Mouse (Mus musculus) forebrain, postnatal 0 days (tissue): Measurements from ENCODE around the gene Tbc1d10b. TPM values are rescaled to one million over a fixed set of nuclear protein-coding genes. Genes with fewer than 3 reads are reported as not detected.

Experiments
- ATAC-seq: fragments of 200-750 bp; cut with Nextera tagmentation; 2 replicates; pipeline ENCODE4 v1.8.0; 2017; ENCODE audit warnings: mild to moderate bottlenecking, moderate library complexity
- DNase-seq: peaks from one replicate; pipeline ENCODE4 v3.0.0-alpha.2; 2015
- H3K27ac ChIP-seq: fragments of 300-500 bp; sonication (generic); 2 replicates; pipeline ENCODE4 v1.5.1; 2014; ENCODE audit warnings: low read depth, mild to moderate bottlenecking, antibody characterized with exemption, low read length, moderate library complexity, mixed read lengths
- H3K27me3 ChIP-seq: fragments of 300-500 bp; sonication (generic); 2 replicates; pipeline ENCODE4 v1.6.1; 2014; ENCODE audit warnings: mild to moderate bottlenecking, low read length, mixed read lengths; ENCODE audit not compliant: insufficient read depth
- H3K36me3 ChIP-seq: fragments of 300-500 bp; sonication (generic); 2 replicates; pipeline ENCODE4 v1.6.1; 2014; ENCODE audit warnings: mild to moderate bottlenecking, moderate library complexity; ENCODE audit not compliant: insufficient read depth
- H3K4me1 ChIP-seq: fragments of 300-500 bp; sonication (generic); 2 replicates; pipeline ENCODE4 v1.6.1; 2014; ENCODE audit warnings: antibody characterized with exemption; ENCODE audit not compliant: insufficient read depth
- H3K4me2 ChIP-seq: fragments of 300-500 bp; sonication (generic); 2 replicates; pipeline ENCODE4 v1.6.1; 2014; ENCODE audit warnings: low read depth, mild to moderate bottlenecking, moderate library complexity
- H3K4me3 ChIP-seq: fragments of 300-500 bp; sonication (generic); 2 replicates; pipeline ENCODE4 v1.5.1; 2014; ENCODE audit warnings: low read depth, low read length, mixed read lengths
- H3K9ac ChIP-seq: fragments of 300-500 bp; sonication (generic); 2 replicates; pipeline ENCODE4 v1.6.1; 2014; ENCODE audit warnings: mild to moderate bottlenecking
- H3K9me3 ChIP-seq: fragments of 300-500 bp; sonication (generic); 2 replicates; pipeline ENCODE4 v1.6.1; 2016; ENCODE audit warnings: low read length
- CTCF ChIP-seq: sonication (generic); IDR thresholded peaks from 2 replicates; pipeline ENCODE4 v1.5.1; 2016; ENCODE audit warnings: antibody characterized with exemption, control low read depth, low read depth
- WGBS: fragments of 180-500 bp; shearing (Covaris S2); extraction: QIAGEN DNeasy Blood & Tissue Kit; methylation state at CpG from one replicate; pipeline ENCODE4 v1.1.7; 2014; 5-methylcytosine and 5-hydroxymethylcytosine counted together
- polyA plus RNA-seq: library from polyadenylated mRNA; unstranded; fragments of >200 nt; fragmentation: Nextera tagmentation; extraction: Ambion mirVana; gene quantifications from 2 replicates; pipeline ENCODE4 v1.2.1, GENCODE M21; 2015
- total RNA-seq: library from RNA; depleted of rRNA; stranded (reverse); fragments of >200 nt; gene quantifications from 2 replicates; pipeline ENCODE4 v1.2.3, GENCODE M21; 2014

The Tbc1d10b gene
- total and polyA plus RNA-seq, 2 experiments from 2014 or later = 24.8 to 68.7 TPM

DNA sequence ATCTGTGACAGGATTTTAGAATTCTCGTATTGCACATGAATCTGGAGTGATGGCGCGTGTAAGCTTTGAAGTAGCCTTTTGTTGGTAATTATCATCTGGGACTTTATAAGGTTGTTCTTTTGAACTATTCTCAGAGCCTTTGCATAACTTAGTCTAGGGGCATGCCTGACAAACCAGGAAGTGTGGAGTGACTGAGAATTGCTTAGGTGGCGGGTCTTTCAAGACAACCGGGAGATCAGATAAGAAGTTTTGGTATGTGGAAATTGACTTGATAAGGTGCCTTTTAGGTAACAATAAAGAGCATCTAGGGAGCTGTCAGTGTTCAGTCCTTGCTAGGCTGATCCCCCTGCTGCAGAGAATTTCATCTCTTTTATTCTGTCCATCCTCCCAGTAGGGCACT, 41.8 kb downstream of the Tbc1d10b start:
- no peaks in the 10 kb centered on the region for H3K27me3 ChIP-seq
- H3K9ac ChIP-seq = no peak overlapping the region
- no peak overlapping the region for H3K4me3 ChIP-seq
- H3K27ac ChIP-seq = no peak overlapping the region
- no peaks in the 10 kb centered on the region for H3K9me3 ChIP-seq
- no peaks in the 10 kb centered on the region for H3K36me3 ChIP-seq
- H3K4me2 ChIP-seq = no peak overlapping the region
- DNase-seq = no peak
- no peak for TF ChIP-seq CTCF
- no peaks in the 10 kb centered on the region for H3K4me1 ChIP-seq
- ATAC-seq = no peak
- 91% methylated on average over 5 of the region's 5 CpGs for WGBS

DNA sequence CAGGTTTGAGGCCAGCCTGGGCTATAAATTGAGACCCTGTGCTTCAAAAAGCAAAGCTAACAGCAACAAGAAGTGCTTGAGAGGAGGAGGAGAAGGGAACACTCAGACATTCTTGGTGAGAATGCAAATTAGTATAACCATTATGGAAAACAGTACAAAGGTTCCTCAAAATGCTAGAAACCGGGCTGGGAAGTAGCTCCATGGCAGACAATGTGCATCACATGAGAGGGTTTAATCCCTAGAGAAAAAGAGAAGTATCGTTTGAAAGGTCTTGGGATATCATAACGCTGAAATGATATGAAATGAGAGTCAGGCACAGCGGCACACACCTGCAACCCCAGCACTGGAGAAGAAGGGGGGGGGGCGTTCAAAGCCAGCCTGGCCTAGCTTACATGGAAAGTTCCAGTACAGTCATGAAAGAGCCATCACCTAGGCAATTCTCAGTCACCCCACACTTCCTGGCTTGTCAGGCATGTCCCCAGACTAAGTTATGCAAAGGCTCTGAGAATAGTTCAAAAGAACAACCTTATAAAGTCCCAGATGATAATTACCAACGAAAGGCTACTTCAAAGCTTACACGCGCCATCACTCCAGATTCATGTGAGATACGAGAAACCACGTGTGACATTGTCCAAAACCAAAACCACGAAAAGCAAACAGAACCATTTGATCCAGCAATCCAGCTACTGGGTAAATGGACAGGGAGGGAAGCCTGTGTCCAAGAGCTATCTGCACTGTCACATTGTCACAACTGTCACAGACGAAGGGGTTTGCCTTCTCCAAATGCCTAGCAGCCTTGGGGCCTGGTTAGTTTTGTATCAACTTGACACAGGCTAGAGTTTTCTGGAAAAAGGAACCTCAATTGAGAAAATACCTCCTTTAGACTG, 42.4 kb downstream of the Tbc1d10b start:
- no peak for ATAC-seq
- 87% methylated on average over 12 of the region's 12 CpGs for WGBS
- H3K27me3 ChIP-seq = no peaks in the 10 kb centered on the region
- DNase-seq = no peak
- no peaks in the 10 kb centered on the region for H3K36me3 ChIP-seq
- no peak for TF ChIP-seq CTCF
- H3K9ac ChIP-seq = no peak overlapping the region
- H3K4me3 ChIP-seq = no peak overlapping the region
- no peak overlapping the region for H3K27ac ChIP-seq
- H3K4me1 ChIP-seq = no peaks in the 10 kb centered on the region
- no peak overlapping the region for H3K4me2 ChIP-seq
- no peaks in the 10 kb centered on the region for H3K9me3 ChIP-seq

DNA sequence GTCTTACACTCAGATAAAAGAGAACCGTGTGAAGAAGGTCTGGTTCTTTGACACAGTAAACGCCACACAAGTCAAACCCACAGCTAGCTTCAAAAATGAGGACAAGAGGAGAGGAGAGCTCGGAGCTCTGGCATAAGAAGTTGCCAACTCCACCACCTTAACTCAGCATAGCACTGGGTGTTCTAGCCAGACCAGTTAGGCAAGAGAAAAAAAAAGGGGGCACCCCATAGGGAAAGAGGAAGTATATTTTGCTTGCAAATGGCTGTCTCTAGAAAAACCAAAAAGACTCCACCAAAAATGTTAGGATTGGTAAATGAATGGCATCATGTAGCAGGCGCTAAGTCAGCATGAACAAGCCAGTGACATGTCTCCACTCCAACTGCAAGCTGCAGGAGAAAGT, 44.3 kb downstream of the Tbc1d10b start:
- H3K4me3 ChIP-seq = no peak overlapping the region
- H3K9ac ChIP-seq = no peak overlapping the region
- DNase-seq (no peak), ATAC-seq (no peak)
- TF ChIP-seq CTCF = no peak
- no peak overlapping the region for H3K4me2 ChIP-seq
- 86% methylated on average over 4 of the region's 4 CpGs for WGBS
- H3K27me3 ChIP-seq = no peaks in the 10 kb centered on the region
- no peaks in the 10 kb centered on the region for H3K9me3 ChIP-seq
- no peak overlapping the region for H3K27ac ChIP-seq
- H3K4me1 ChIP-seq = no peaks in the 10 kb centered on the region
- H3K36me3 ChIP-seq = no peaks in the 10 kb centered on the region

DNA sequence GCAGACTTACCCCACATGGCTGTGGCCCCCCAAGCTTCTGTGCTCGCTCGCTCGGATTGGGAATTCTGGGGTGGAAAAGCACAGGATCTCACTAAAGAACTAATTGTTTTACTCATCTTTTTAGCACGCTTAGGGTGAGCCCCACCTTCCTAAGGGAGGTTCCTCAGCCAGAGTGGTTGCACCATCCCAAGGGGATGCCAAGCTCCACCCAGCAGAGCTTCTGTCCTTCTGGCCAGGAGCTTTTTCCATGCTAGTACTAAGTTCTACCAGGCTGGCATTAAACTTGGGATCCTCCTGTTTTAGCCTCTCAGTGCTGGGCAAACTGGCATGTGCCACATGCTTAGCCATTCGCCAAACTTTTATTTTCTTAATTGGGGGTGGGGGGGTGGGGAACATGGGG, 45.7 kb downstream of the Tbc1d10b start:
- 81% methylated on average over 5 of the region's 5 CpGs for WGBS
- H3K4me1 ChIP-seq = no peaks in the 10 kb centered on the region
- H3K27ac ChIP-seq = no peak overlapping the region
- no peaks in the 10 kb centered on the region for H3K9me3 ChIP-seq
- no peaks in the 10 kb centered on the region for H3K27me3 ChIP-seq
- H3K4me2 ChIP-seq = no peak overlapping the region
- no peak for ATAC-seq
- DNase-seq = no peak
- H3K4me3 ChIP-seq = no peak overlapping the region
- no peak for TF ChIP-seq CTCF
- no peaks in the 10 kb centered on the region for H3K36me3 ChIP-seq
- no peak overlapping the region for H3K9ac ChIP-seq

DNA sequence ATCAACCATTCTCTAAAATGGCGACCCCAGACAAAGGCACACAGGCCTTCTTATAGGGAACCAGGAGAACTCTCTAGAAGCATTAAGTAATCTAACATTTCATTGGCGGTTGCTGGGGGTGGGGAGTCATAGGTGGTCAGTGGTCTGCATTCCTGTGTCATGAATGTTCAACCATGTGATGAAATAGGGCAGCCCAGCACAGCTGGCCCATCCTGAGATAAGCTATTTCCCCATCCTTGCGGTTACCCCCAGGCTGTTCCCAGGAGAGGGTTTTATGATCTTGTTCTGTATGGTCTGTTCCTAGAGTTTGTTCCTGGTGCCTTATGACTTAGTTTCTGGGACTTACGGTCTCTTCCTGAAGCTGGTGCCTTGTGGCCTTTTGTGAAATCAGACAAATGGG, 50.7 kb downstream of the Tbc1d10b start:
- Histone ChIP-seq H3K9ac (no peak overlapping the region), H3K27me3 (no peaks in the 10 kb centered on the region), H3K36me3 (no peaks in the 10 kb centered on the region), H3K27ac (no peak overlapping the region), H3K4me1 (no peaks in the 10 kb centered on the region), H3K4me3 (no peak overlapping the region), H3K9me3 (no peaks in the 10 kb centered on the region), H3K4me2 (no peak overlapping the region)
- no peak for DNase-seq
- ATAC-seq = no peak
- WGBS = 92% methylated on average over 4 of the region's 4 CpGs
- no peak for TF ChIP-seq CTCF

DNA sequence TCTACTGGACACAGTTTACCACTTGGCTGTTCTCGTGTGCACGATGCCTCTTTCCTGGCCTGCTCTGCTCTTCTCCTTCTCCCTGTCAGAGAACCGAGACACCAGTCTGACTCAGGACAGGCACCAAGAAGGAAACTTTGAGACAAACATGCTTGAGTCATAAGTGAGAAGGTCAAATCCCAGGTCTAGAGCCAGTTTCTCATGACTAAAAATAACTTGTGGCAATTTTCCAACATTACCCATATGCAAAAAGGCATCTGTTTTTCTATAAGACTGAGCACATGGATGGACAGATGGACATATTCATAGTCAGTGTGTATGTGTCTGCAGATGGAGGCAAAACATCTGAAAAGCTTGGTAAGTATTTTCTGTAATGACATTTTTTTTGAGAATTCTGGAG, 54.8 kb downstream of the Tbc1d10b start:
- no peak overlapping the region for H3K9ac ChIP-seq
- no peak overlapping the region for H3K4me3 ChIP-seq
- DNase-seq (no peak), ATAC-seq (no peak)
- 79% methylated on average over 3 of the region's 3 CpGs for WGBS
- no peak overlapping the region for H3K27ac ChIP-seq
- no peak for TF ChIP-seq CTCF
- no peaks in the 10 kb centered on the region for H3K4me1 ChIP-seq
- no peaks in the 10 kb centered on the region for H3K9me3 ChIP-seq
- H3K36me3 ChIP-seq = no peaks in the 10 kb centered on the region
- H3K27me3 ChIP-seq = no peaks in the 10 kb centered on the region
- H3K4me2 ChIP-seq = no peak overlapping the region

DNA sequence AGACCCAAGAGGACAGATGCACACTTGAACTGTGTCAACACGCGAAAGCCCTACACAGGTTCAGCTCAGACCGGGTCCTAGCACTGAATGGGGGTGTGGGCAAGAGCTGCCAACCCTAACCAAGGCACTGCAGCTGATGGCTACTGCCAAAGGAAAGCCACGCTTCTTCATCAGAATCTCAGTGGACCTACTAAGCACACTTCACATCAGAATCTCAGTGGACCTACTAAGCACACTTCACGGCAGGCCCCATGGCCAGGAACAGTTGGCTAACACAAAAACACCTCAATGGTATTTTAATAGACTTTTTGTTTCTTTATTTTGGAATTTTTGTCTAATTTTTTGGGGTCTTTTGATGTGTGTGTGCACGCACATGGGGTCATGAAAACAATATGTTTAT, 55.8 kb downstream of the Tbc1d10b start:
- 87% methylated on average over 6 of the region's 6 CpGs for WGBS

More for the DNA sequence above, 55.8 kb downstream of the Tbc1d10b start:
- Histone ChIP-seq H3K4me1 (no peaks in the 10 kb centered on the region), H3K27me3 (no peaks in the 10 kb centered on the region), H3K36me3 (no peaks in the 10 kb centered on the region), H3K27ac (no peak overlapping the region), H3K4me3 (no peak overlapping the region), H3K4me2 (no peak overlapping the region), H3K9me3 (no peaks in the 10 kb centered on the region), H3K9ac (no peak overlapping the region)
- ATAC-seq (no peak), DNase-seq (no peak)
- no peak for TF ChIP-seq CTCF
